Mouse (Mus musculus): ENCODE measurements around the gene Tigd2.

The Tigd2 gene

DNA sequence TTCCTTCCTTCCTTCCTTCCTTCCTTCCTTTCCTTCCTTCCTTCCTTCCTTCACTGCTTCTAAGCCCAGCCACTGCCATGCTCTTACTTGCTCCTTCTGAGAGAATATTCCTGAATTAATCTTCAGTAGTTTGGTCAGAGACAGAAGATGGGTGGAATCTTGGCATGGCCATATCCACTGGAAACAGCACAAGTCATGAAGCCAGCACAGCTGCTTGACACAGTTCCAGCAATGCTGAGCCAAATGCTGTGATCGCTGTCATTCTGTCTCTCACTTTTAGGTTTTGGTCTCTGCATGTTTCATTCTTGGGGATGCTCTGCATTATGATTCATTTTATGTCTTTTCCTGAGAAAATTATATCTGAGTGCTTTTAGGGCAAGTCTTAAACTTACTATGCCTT is 47.2 kb downstream of the Tigd2 start:
- no peak for DNase-seq (ENCODE audit: inconsistent ontology term)
